ENCODE assay signal across 8 mouse cellular contexts in the genomic region with DNA sequence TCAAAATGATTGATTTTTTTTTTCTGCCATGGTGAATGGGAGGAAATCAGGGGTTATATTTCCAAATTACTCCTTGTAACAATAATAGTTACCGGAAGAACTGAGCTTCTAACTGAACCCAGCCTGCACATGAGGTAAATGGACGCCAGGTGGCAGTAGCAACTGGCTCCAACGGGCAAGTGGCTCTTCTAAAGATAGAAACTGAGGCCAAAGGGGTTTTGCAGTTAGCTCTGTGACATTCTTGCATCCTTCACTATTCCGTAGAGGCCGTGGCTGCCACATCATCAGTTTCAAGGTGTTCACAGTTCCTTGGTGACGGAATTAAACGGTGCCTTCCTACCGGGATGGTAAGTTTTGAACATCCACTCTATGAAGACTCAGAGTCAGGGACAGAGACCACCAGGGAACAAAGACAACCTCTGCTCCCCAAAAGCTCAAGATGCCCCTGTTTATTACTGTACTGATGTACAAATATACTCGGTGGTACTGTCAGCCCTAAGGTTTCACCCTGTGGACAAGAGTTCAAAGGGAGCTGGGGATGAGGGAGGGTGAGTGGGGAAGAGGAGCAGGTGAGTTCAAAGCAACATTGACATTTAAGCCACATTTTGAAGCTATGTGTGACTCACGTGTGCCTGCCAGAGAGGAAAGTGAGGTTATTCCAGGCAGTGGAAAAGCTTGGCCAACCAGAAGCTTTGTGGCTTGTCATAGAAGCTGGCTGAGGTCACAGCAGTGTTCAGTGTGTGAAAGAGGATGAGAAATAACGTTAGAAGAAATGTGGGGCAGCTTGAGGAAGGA.
A peak's percentile ranks its signal among the peaks of the same experiment; 100 is the strongest.
DNase-seq lines count a peak whose midpoint lies in the region; ATAC-seq lines count a peak whose summit lies in the region.

No protein-coding gene starts in this region.

- H3K4me1 ChIP-seq in liver, embryonic 16.5 days (ENCODE audit: control insufficient read depth, low read depth, low read length) = peaks cover 10% of the 10 kb centered on the region

- no peak overlapping the region for H3K9ac ChIP-seq in liver, embryonic 16.5 days (ENCODE audit: low read depth, low read length)

- no peaks in the 10 kb centered on the region for H3K9me3 ChIP-seq in liver, embryonic 16.5 days (replicated peaks; ENCODE audit: control insufficient read depth, low read length)

- H3K4me3 ChIP-seq in liver, embryonic 16.5 days (ENCODE audit: low read depth, low read length) = no peak overlapping the region

- no peak overlapping the region for H3K4me2 ChIP-seq in liver, embryonic 16.5 days (ENCODE audit: low read depth, low read length)

- 16% methylated on average over 11 of the region's 11 CpGs for WGBS in liver, embryonic 16.5 days (ENCODE audit: insufficient replicate concordance)

- ATAC-seq in erythroblast, adult 5-6 weeks (replicated peaks; ENCODE audit: low FRiP score, poor library complexity, severe bottlenecking) = peak; percentile 90
- ATAC-seq in liver, embryonic 16.5 days (ENCODE audit: low read depth) = peak; percentile 39; the same call in 1 of the 2 replicates

- peak; percentile 36 to 82 for DNase-seq in adrenal gland, adult (ENCODE audit: inconsistent age in 2 of 2, low spot score in 1 of 2)
- no peak for DNase-seq in adrenal gland, postnatal 4 days (ENCODE audit: low spot score in 2 of 2)
- peak; percentile 44 for DNase-seq in urinary bladder, postnatal 25 days (ENCODE audit: low spot score)
- DNase-seq in urinary bladder, postnatal 10 days (ENCODE audit: low spot score) = no peak
- DNase-seq in induced T-regulatory cell, adult 2 months (ENCODE audit: low read depth) = peak; percentile 93
- DNase-seq in right cerebral cortex, postnatal 25 days = peak; percentile 12

- H3K27ac ChIP-seq in liver, embryonic 16.5 days (ENCODE audit: low read length) = no peak overlapping the region

- no peaks in the 10 kb centered on the region for H3K36me3 ChIP-seq in liver, embryonic 16.5 days (ENCODE audit: control insufficient read depth, insufficient read depth)

- H3K27me3 ChIP-seq in liver, embryonic 16.5 days (ENCODE audit: control insufficient read depth, insufficient read depth, low read depth, low read length) = no peaks in the 10 kb centered on the region

Comparison
In these comparisons a context has a peak if more than half of its experiments do, and no peak if none do; other contexts are left out.
1. DNase-seq: peak in adrenal gland, adult (2 of 2), urinary bladder, postnatal 25 days (single experiment), induced T-regulatory cell, adult 2 months (single experiment) and right cerebral cortex, postnatal 25 days (single experiment); none in adrenal gland, postnatal 4 days (0 of 2) and urinary bladder, postnatal 10 days (single experiment).